Mouse (Mus musculus) midbrain, postnatal 0 days (tissue): ENCODE results near the gene Asb8. TPM values are rescaled to one million over a fixed set of nuclear protein-coding genes. Genes with fewer than 3 reads are reported as not detected.

Experiments
- ATAC-seq: fragments of 200-750 bp; cut with Nextera tagmentation; 2 replicates; pipeline ENCODE4 v1.8.0; 2017; ENCODE audit warnings: moderate number of reproducible peaks, mild to moderate bottlenecking, moderate TSS enrichment, moderate library complexity; ENCODE audit not compliant: low FRiP score
- DNase-seq: peaks from one replicate; pipeline ENCODE4 v3.0.0-alpha.2; 2015; ENCODE audit warnings: low spot score
- H3K27ac ChIP-seq: fragments of 300-500 bp; sonication (generic); 2 replicates; pipeline ENCODE4 v1.5.1; 2014; ENCODE audit warnings: low read depth, mild to moderate bottlenecking, low read length, mixed read lengths
- H3K27me3 ChIP-seq: fragments of 300-500 bp; sonication (generic); 2 replicates; pipeline ENCODE4 v1.6.1; 2014; ENCODE audit warnings: low read length, control low read depth, mixed read lengths; ENCODE audit not compliant: insufficient read depth
- H3K36me3 ChIP-seq: fragments of 300-500 bp; sonication (generic); 2 replicates; pipeline ENCODE4 v1.6.1; 2014; ENCODE audit warnings: low read length, control low read depth, mixed read lengths; ENCODE audit not compliant: insufficient read depth
- H3K4me1 ChIP-seq: fragments of 300-500 bp; sonication (generic); 2 replicates; pipeline ENCODE4 v1.6.1; 2014; ENCODE audit warnings: mild to moderate bottlenecking, control low read depth, antibody characterized with exemption, low read length, mixed read lengths; ENCODE audit not compliant: insufficient read depth
- H3K4me2 ChIP-seq: fragments of 300-500 bp; sonication (generic); 2 replicates; pipeline ENCODE4 v1.6.1; 2014; ENCODE audit warnings: low read depth, mild to moderate bottlenecking, low read length, mixed read lengths; ENCODE audit not compliant: poor library complexity, severe bottlenecking
- H3K4me3 ChIP-seq: fragments of 300-500 bp; sonication (generic); 2 replicates; pipeline ENCODE4 v1.5.1; 2014; ENCODE audit warnings: low read depth, mild to moderate bottlenecking, low read length, moderate library complexity
- H3K9ac ChIP-seq: fragments of 300-500 bp; sonication (generic); replicated peaks from 2 replicates; pipeline ENCODE4 v1.6.1; 2014; ENCODE audit warnings: mild to moderate bottlenecking, low read length, moderate library complexity, mixed read lengths; ENCODE audit not compliant: poor library complexity, severe bottlenecking
- H3K9me3 ChIP-seq: fragments of 300-500 bp; sonication (generic); 2 replicates; pipeline ENCODE4 v1.6.1; 2016; ENCODE audit warnings: low read length, control low read depth
- CTCF ChIP-seq: IDR thresholded peaks from 2 replicates; pipeline ENCODE4 v1.5.1; 2016; ENCODE audit warnings: antibody characterized with exemption, mild to moderate bottlenecking
- WGBS: fragments of 180-500 bp; shearing (Covaris S2); extraction: QIAGEN DNeasy Blood & Tissue Kit; methylation state at CpG from one replicate; pipeline ENCODE4 v1.1.7; 2014; 5-methylcytosine and 5-hydroxymethylcytosine counted together
- polyA plus RNA-seq: library from polyadenylated mRNA; unstranded; fragments of >200 nt; fragmentation: Nextera tagmentation; extraction: Ambion mirVana; gene quantifications from 2 replicates; pipeline ENCODE4 v1.2.1, GENCODE M21; 2015
- total RNA-seq: library from RNA; depleted of rRNA; stranded (reverse); fragments of >200 nt; gene quantifications from 2 replicates; pipeline ENCODE4 v1.2.3, GENCODE M21; 2014

Gene Asb8
- total and polyA plus RNA-seq, 2 experiments from 2014 or later: 59.2 to 60.5 TPM

GRCm38 (mm10) chr15:98145559-98146181, 19.8 kb downstream of the Asb8 start:
- Histone ChIP-seq H3K4me1 (peaks cover 7% of the 10 kb centered on the region; the same call in 1 of the 2 replicates), H3K27me3 (no peaks in the 10 kb centered on the region), H3K4me2 (peak overlapping the region; percentile 89), H3K4me3 (peak overlapping the region; percentile 99), H3K9me3 (no peaks in the 10 kb centered on the region), H3K27ac (peak overlapping the region; percentile 75), H3K36me3 (peaks cover 12% of the 10 kb centered on the region), H3K9ac (peak overlapping the region; percentile 93)
- no peak for TF ChIP-seq CTCF
- under 1% methylated on average over 38 of the region's 38 CpGs for WGBS
- DNase-seq: peak; percentile 96
- peak; percentile 96 for ATAC-seq

GRCm38 (mm10) chr15:98144861-98145507, 20.4 kb downstream of the Asb8 start:
- TF ChIP-seq CTCF: 0 out of 2 replicates have a peak, but pooled peaks have one; percentile 10

GRCm38 (mm10) chr15:98142515-98142914, 22.9 kb downstream of the Asb8 start:
- peaks cover 19% of the 10 kb centered on the region for H3K36me3 ChIP-seq
- H3K27me3 ChIP-seq: no peaks in the 10 kb centered on the region
- no peak for DNase-seq
- no peak for ATAC-seq
- no peak overlapping the region for H3K4me3 ChIP-seq
- H3K4me2 ChIP-seq: no peak overlapping the region
- H3K9me3 ChIP-seq: no peaks in the 10 kb centered on the region
- H3K9ac ChIP-seq: no peak overlapping the region
- no peak overlapping the region for H3K27ac ChIP-seq
- WGBS: 86% methylated on average over 10 of the region's 10 CpGs
- no peak for TF ChIP-seq CTCF
- H3K4me1 ChIP-seq: peaks cover 7% of the 10 kb centered on the region; the same call in 1 of the 2 replicates

More at GRCm38 (mm10) chr15:98144861-98145507, 20.4 kb downstream of the Asb8 start:
- ATAC-seq (peak; percentile 57; the same call in 1 of the 2 replicates), DNase-seq (no peak)
- Histone ChIP-seq H3K9me3 (no peaks in the 10 kb centered on the region), H3K27ac (peak overlapping the region; percentile 75), H3K4me2 (peak overlapping the region; percentile 89), H3K27me3 (no peaks in the 10 kb centered on the region), H3K4me1 (peaks cover 7% of the 10 kb centered on the region; the same call in 1 of the 2 replicates), H3K36me3 (peaks cover 12% of the 10 kb centered on the region), H3K9ac (peak overlapping the region; percentile 93), H3K4me3 (peak overlapping the region; percentile 99)
- 1% methylated on average over 36 of the region's 36 CpGs for WGBS

GRCm38 (mm10) chr15:98140809-98141208, 24.6 kb downstream of the Asb8 start:
- Histone ChIP-seq H3K27ac (no peak overlapping the region), H3K4me1 (peaks cover 7% of the 10 kb centered on the region; the same call in 1 of the 2 replicates), H3K9ac (no peak overlapping the region), H3K4me2 (no peak overlapping the region), H3K4me3 (no peak overlapping the region), H3K9me3 (no peaks in the 10 kb centered on the region), H3K27me3 (no peaks in the 10 kb centered on the region), H3K36me3 (peaks cover 26% of the 10 kb centered on the region)
- no peak for TF ChIP-seq CTCF
- WGBS: 96% methylated on average over 5 of the region's 5 CpGs
- ATAC-seq (no peak), DNase-seq (no peak)

GRCm38 (mm10) chr15:98139763-98140162, 25.7 kb downstream of the Asb8 start:
- ATAC-seq (no peak), DNase-seq (no peak)
- Histone ChIP-seq H3K27me3 (no peaks in the 10 kb centered on the region), H3K36me3 (peaks cover 35% of the 10 kb centered on the region), H3K4me3 (no peak overlapping the region), H3K9me3 (no peaks in the 10 kb centered on the region), H3K4me1 (peaks cover 6% of the 10 kb centered on the region; the same call in 1 of the 2 replicates), H3K9ac (no peak overlapping the region), H3K4me2 (no peak overlapping the region), H3K27ac (no peak overlapping the region)
- 90% methylated on average over 7 of the region's 7 CpGs for WGBS
- TF ChIP-seq CTCF: no peak

- H3K4me1 ChIP-seq: no peaks in the 10 kb centered on the region
- no peak overlapping the region for H3K27ac ChIP-seq
- H3K4me3 ChIP-seq: no peak overlapping the region
- 93% methylated on average over 9 of the region's 9 CpGs for WGBS
- H3K27me3 ChIP-seq: no peaks in the 10 kb centered on the region
- ATAC-seq (no peak), DNase-seq (no peak)
- no peak for TF ChIP-seq CTCF
- H3K36me3 ChIP-seq: peaks cover 38% of the 10 kb centered on the region
- H3K9ac ChIP-seq: no peak overlapping the region
- no peak overlapping the region for H3K4me2 ChIP-seq
- no peaks in the 10 kb centered on the region for H3K9me3 ChIP-seq
Observed at GRCm38 (mm10) chr15:98136871-98137270, 28.6 kb downstream of the Asb8 start.
